Mouse (Mus musculus) neural tube, embryonic 12.5 days (tissue): ENCODE measurements around the gene Crtc3. TPM values are rescaled to one million over a fixed set of nuclear protein-coding genes. Genes with fewer than 3 reads are reported as not detected.

ENCODE experiments used
- ATAC-seq: fragments of 200-750 bp; cut with Nextera tagmentation; 2 replicates; pipeline ENCODE4 v1.8.0; 2017; ENCODE audit warnings: low read depth, mild to moderate bottlenecking, moderate TSS enrichment, moderate library complexity; ENCODE audit not compliant: low FRiP score
- H3K27ac ChIP-seq: fragments of 300-500 bp; sonication (generic); 2 replicates; pipeline ENCODE4 v1.5.1; 2016
- H3K27me3 ChIP-seq: fragments of 300-500 bp; sonication (generic); replicated peaks from 2 replicates; pipeline ENCODE4 v1.6.1; 2016; ENCODE audit warnings: mild to moderate bottlenecking
- H3K36me3 ChIP-seq: fragments of 300-500 bp; sonication (generic); 2 replicates; pipeline ENCODE4 v1.6.1; 2016; ENCODE audit warnings: mild to moderate bottlenecking
- H3K4me1 ChIP-seq: fragments of 300-500 bp; sonication (generic); 2 replicates; pipeline ENCODE4 v1.6.1; 2016
- H3K4me2 ChIP-seq: fragments of 300-500 bp; sonication (generic); replicated peaks from 2 replicates; pipeline ENCODE4 v1.6.1; 2016; ENCODE audit warnings: mild to moderate bottlenecking
- H3K4me3 ChIP-seq: fragments of 300-500 bp; sonication (generic); 2 replicates; pipeline ENCODE4 v1.5.1; 2016
- H3K9ac ChIP-seq: fragments of 300-500 bp; sonication (generic); 2 replicates; pipeline ENCODE4 v1.6.1; 2016; ENCODE audit warnings: mild to moderate bottlenecking
- H3K9me3 ChIP-seq: fragments of 300-500 bp; sonication (generic); 2 replicates; pipeline ENCODE4 v1.6.1; 2016; ENCODE audit warnings: mild to moderate bottlenecking
- WGBS: fragments of 180-500 bp; shearing (Covaris S2); methylation state at CpG from one replicate; pipeline ENCODE4 v1.1.7; 2016; 5-methylcytosine and 5-hydroxymethylcytosine counted together
- polyA plus RNA-seq: library from polyadenylated mRNA; unstranded; fragments of >200 nt; fragmentation: Nextera tagmentation; extraction: Ambion mirVana; gene quantifications from 2 replicates; pipeline ENCODE4 v1.2.1, GENCODE M21; 2016

Crtc3 gene
- polyA plus RNA-seq, 1 experiment from 2014 or later = 14.6 TPM

DNA sequence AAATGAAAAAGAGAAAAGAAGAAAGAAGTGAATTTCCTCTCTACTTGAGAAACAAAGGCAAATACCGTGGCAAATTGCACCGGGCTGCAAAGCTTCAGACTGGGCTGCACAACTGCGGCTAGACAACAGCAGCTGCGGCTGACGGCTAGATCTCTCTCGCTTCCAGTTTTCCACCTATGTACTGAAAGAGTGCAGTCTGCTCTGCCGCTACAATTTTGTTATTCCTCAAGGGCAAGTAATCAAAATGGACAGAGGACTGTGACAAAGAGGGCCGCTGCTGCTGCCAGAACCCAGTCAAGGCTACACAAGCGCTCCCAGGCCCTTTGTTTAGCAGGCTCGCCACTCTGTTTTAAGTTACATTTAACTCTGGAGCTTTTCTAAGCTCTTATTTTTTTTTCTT is 35.6 kb downstream of the Crtc3 start:
- no peak overlapping the region for H3K4me3 ChIP-seq
- H3K27me3 ChIP-seq = no peaks in the 10 kb centered on the region
- no peaks in the 10 kb centered on the region for H3K36me3 ChIP-seq
- H3K9ac ChIP-seq = no peak overlapping the region
- H3K9me3 ChIP-seq = no peaks in the 10 kb centered on the region
- peaks cover 19% of the 10 kb centered on the region; the same call in 1 of the 2 replicates for H3K4me1 ChIP-seq
- no peak overlapping the region for H3K27ac ChIP-seq
- ATAC-seq = no peak
- 0 out of 2 replicates have a peak overlapping the region, but pooled peaks have one; percentile 16 for H3K4me2 ChIP-seq
- WGBS = 42% methylated on average over 10 of the region's 10 CpGs

DNA sequence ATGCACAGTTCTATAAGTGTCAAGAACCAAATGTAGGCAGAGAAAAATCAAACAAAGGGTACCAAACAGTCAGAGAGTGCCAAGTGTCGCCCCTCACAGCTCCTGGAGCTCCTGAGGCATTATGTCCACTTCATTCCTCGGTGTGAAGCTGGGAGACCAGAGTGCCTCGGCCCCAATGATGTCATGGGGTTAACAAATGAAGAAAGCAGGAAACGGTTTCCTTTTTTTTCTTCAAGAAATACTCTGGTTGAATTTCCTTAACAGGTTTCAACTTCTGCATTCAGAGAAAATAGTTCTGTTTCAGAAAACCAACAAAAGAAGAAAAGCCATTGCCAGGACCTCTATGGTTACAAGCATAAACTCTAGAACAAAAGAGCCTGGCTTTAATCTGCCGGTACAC is 36.4 kb downstream of the Crtc3 start:
- WGBS = 45% methylated on average over 5 of the region's 5 CpGs
- Histone ChIP-seq H3K27ac (no peak overlapping the region), H3K4me1 (peaks cover 14% of the 10 kb centered on the region; the same call in 1 of the 2 replicates), H3K36me3 (no peaks in the 10 kb centered on the region), H3K9ac (no peak overlapping the region), H3K4me3 (no peak overlapping the region), H3K9me3 (no peaks in the 10 kb centered on the region), H3K4me2 (no peak overlapping the region), H3K27me3 (no peaks in the 10 kb centered on the region)
- no peak for ATAC-seq

DNA sequence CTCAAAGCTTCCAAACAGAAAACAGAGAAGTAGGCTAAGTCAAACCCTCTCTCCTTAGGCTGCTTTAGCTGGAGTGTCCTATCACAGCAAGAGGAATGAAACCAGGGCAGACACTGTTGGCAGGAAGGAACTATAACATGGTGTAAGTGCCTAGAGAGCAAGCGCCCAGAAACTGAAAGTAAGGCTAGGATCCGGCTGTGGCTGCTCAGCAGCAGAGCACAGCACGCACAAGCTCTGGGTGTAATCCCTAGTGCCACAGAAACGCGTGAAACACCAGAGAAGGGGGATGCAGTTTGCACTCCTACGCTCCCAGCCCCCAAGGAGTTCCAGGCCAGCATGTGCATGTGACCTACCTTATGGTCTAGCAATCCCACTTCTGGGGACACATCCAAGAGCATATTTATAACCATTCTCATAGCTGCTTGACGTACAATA is 41.2 kb downstream of the Crtc3 start:
- H3K9me3 ChIP-seq = no peaks in the 10 kb centered on the region
- H3K4me2 ChIP-seq = no peak overlapping the region
- no peak for ATAC-seq
- H3K27ac ChIP-seq = 0 out of 2 replicates have a peak overlapping the region, but pooled peaks have one; percentile 15
- no peak overlapping the region for H3K4me3 ChIP-seq
- H3K27me3 ChIP-seq = no peaks in the 10 kb centered on the region
- 87% methylated on average over 7 of the region's 7 CpGs for WGBS
- H3K9ac ChIP-seq = no peak overlapping the region
- no peaks in the 10 kb centered on the region for H3K36me3 ChIP-seq
- peaks cover 5% of the 10 kb centered on the region for H3K4me1 ChIP-seq

DNA sequence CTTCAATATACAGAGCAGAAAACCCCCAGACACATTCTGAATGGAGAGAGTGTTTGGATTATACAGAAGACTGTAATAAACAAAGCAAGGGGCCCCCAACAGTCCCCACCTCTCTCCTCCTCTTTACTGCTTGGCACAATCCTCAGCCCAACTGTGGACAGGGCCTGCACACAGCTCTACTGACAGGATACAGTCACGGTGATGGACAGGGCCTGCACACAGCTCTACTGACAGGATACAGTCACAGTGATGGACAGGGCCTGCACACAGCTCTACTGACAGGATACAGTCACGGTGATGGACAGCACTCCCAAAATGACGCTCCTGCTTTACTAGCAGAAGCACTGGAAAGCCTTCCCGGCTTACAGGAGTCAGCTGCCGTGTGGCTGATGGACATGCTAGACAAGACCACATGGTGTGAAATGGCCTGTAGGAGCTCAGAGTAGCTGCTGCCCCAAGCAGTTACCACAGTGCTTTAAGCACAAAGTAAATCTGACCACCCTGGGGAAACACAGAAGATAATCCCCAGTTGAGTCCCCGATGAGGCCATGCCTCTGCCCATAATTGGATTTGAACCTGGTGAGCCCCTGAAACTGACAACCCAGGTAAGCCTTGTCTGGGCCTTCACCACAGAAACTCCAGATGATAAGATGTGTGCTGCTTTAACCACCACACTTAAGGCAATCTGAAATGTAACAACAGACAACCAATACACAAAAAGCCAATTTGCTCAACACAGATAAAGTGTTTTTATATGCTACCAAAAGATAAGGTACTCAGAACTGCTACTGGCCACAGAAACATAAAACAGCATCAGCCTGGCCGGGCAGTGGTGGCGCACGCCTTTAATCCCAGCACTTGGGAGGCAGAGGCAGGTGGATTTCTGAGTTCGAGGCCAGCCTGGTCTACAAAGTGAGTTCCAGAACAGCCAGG is 42.3 kb downstream of the Crtc3 start:
- WGBS = 83% methylated on average over 10 of the region's 10 CpGs
- no peak overlapping the region for H3K4me2 ChIP-seq

DNA sequence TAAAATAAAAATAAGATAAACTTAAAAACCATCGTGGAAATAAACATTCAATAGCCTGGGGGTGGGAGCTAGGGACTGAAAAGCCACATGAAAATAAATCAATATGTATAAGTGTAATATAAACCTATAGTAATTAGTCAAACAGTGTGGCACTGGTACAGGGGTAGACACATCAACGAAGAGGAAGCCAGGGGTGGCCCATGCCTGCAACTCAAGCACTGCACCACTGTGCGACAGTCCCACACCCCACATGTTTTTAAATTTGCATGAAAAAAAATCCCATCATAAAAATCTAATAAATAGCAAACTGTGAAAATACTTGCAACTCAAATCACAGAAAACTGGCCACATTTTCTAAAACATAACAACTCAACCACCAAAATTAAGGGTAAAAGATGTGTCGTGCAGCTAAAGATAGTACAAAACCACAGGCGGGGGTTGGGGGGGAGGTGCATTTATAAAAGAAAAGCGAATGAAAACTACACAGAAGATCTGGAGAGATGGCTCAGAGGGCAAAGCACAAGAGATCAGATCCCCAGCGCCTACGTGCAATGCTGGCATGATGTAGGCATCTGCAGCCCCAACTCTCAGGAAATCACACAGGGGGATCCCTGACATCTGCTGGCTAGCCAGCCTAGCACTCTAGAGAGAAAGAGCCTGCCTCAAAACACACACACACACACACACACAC is 45.6 kb downstream of the Crtc3 start:
- WGBS = 88% methylated on average over 8 of the region's 8 CpGs
- H3K4me3 ChIP-seq = no peak overlapping the region
- no peaks in the 10 kb centered on the region for H3K9me3 ChIP-seq
- H3K27ac ChIP-seq = no peak overlapping the region
- H3K36me3 ChIP-seq = no peaks in the 10 kb centered on the region
- no peak overlapping the region for H3K9ac ChIP-seq
- ATAC-seq = no peak
- H3K4me2 ChIP-seq = no peak overlapping the region
- no peaks in the 10 kb centered on the region for H3K27me3 ChIP-seq
- peaks cover 26% of the 10 kb centered on the region for H3K4me1 ChIP-seq

More for the DNA sequence above, 42.3 kb downstream of the Crtc3 start:
- peaks cover 14% of the 10 kb centered on the region for H3K4me1 ChIP-seq
- no peak overlapping the region for H3K4me3 ChIP-seq
- no peak overlapping the region for H3K27ac ChIP-seq
- H3K36me3 ChIP-seq = no peaks in the 10 kb centered on the region
- no peak for ATAC-seq
- no peak overlapping the region for H3K9ac ChIP-seq
- no peaks in the 10 kb centered on the region for H3K27me3 ChIP-seq
- H3K9me3 ChIP-seq = no peaks in the 10 kb centered on the region

DNA sequence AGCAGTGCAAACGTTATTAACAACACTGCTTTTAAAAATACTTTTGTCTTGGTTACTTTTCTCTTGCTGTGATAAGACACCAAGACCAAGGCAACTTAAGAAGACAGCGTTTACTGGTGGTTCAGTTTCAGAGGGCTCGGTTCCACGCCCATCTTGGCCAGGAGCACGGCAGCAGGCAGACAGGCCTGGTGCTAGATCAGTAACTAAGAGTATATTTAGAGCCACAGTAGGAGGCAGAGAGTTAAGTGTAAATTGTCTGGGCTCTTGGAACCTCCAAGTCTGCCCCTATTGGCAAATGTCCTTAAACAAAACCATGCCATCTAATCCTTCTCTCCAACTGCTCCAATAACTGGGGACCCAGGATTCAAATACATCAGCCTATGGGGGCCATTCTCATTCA is 46.1 kb downstream of the Crtc3 start:
- no peak overlapping the region for H3K27ac ChIP-seq
- H3K27me3 ChIP-seq = no peaks in the 10 kb centered on the region
- H3K4me1 ChIP-seq = peaks cover 26% of the 10 kb centered on the region
- 79% methylated on average over 5 of the region's 5 CpGs for WGBS
- H3K36me3 ChIP-seq = no peaks in the 10 kb centered on the region
- H3K4me3 ChIP-seq = no peak overlapping the region
- no peak for ATAC-seq
- no peaks in the 10 kb centered on the region for H3K9me3 ChIP-seq
- no peak overlapping the region for H3K9ac ChIP-seq
- H3K4me2 ChIP-seq = no peak overlapping the region

DNA sequence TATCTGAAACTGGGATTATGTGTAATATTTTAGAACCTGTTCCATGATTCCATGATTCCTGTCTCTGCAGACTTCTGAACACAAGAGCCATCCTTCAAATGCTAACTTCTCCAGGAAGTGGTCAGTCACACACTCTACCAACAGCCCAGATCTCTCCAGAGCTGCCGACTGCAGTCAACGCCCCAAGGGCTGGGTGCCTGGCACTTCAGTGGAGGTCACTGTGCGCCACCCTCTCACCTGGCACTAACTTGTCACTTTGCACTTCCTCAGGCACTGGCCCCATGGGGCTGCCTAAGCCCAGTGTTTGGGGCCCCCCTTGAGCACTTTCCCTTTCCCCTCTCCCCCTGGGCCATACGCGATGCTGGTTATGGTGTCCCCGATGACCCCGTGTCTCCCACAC is 46.8 kb downstream of the Crtc3 start:
- Histone ChIP-seq H3K36me3 (no peaks in the 10 kb centered on the region), H3K9me3 (no peaks in the 10 kb centered on the region), H3K27me3 (no peaks in the 10 kb centered on the region), H3K4me2 (no peak overlapping the region), H3K9ac (no peak overlapping the region), H3K4me3 (no peak overlapping the region), H3K27ac (no peak overlapping the region), H3K4me1 (peaks cover 26% of the 10 kb centered on the region)
- no peak for ATAC-seq
- 81% methylated on average over 7 of the region's 7 CpGs for WGBS

DNA sequence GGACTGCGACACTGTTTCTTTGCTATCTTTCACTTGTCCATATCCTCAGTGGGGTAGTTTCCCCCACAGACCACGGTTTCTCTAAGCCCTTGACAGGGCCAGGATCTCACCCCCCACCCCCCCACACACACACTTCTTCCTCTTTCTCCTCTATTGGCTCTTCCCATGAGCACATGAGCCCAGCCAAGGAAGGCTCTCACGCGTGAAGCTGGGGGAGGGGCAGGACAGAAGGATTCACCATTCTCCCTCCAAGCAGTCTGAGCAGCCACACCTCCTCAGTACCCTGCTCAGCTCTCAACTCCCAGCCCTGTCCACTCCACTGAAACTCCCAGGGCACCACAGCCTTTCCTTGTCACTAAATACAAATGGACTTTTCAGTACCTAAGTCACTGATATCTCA is 47.2 kb downstream of the Crtc3 start:
- Histone ChIP-seq H3K36me3 (no peaks in the 10 kb centered on the region), H3K9ac (no peak overlapping the region), H3K27ac (no peak overlapping the region), H3K9me3 (no peaks in the 10 kb centered on the region), H3K4me3 (no peak overlapping the region), H3K4me2 (no peak overlapping the region), H3K4me1 (peaks cover 26% of the 10 kb centered on the region), H3K27me3 (no peaks in the 10 kb centered on the region)
- 0 out of 2 replicates have a peak, but pooled peaks have one; percentile 72 for ATAC-seq
- 28% methylated on average over 4 of the region's 4 CpGs for WGBS

DNA sequence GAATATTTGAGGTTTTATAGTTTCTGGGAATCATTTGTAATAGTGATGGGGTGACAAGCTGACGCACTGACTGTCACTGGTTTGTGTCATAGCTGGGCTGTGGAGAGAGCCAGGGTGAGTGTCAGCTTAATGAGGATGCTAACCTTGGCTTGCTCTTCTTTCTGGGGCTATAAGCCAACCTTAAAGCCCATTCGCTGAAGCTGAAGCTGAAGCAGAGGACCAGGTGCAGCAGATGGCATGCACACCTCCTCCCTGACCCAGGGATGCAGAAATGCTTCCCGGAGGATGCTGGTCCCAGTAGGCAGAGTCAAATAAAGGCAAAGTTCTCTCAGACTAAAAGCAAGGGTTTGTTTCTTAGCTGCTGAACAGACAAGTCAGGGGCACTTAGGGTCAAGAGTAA is 48.7 kb downstream of the Crtc3 start:
- WGBS = 87% methylated on average over 3 of the region's 3 CpGs
- Histone ChIP-seq H3K4me3 (no peak overlapping the region), H3K4me2 (no peak overlapping the region), H3K27me3 (no peaks in the 10 kb centered on the region), H3K9me3 (no peaks in the 10 kb centered on the region), H3K27ac (no peak overlapping the region), H3K4me1 (peaks cover 22% of the 10 kb centered on the region), H3K9ac (no peak overlapping the region), H3K36me3 (no peaks in the 10 kb centered on the region)
- ATAC-seq = no peak

DNA sequence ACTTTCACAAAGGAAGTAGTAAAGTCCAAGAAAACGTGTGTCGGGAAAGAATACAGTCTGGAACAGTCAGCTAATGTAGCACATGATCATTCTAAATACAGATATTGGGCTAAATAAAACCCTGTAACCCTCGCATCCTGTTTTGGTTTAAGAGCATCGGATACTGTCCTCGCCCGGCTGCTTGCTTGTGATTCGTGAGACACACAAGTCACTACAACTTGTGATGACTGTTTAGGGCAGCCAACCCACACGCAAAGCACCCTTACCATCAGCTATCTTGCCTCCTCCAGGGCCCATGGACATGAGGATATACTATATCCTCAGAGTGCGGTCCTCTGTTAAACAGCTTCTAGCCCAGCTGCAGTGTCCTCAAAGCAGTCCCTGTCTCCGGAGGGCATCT is 50.2 kb downstream of the Crtc3 start:
- Histone ChIP-seq H3K27me3 (no peaks in the 10 kb centered on the region), H3K4me1 (peaks cover 22% of the 10 kb centered on the region), H3K4me3 (no peak overlapping the region), H3K4me2 (no peak overlapping the region), H3K36me3 (no peaks in the 10 kb centered on the region), H3K9ac (no peak overlapping the region), H3K27ac (no peak overlapping the region), H3K9me3 (no peaks in the 10 kb centered on the region)
- WGBS = 77% methylated on average over 10 of the region's 10 CpGs
- ATAC-seq = no peak

DNA sequence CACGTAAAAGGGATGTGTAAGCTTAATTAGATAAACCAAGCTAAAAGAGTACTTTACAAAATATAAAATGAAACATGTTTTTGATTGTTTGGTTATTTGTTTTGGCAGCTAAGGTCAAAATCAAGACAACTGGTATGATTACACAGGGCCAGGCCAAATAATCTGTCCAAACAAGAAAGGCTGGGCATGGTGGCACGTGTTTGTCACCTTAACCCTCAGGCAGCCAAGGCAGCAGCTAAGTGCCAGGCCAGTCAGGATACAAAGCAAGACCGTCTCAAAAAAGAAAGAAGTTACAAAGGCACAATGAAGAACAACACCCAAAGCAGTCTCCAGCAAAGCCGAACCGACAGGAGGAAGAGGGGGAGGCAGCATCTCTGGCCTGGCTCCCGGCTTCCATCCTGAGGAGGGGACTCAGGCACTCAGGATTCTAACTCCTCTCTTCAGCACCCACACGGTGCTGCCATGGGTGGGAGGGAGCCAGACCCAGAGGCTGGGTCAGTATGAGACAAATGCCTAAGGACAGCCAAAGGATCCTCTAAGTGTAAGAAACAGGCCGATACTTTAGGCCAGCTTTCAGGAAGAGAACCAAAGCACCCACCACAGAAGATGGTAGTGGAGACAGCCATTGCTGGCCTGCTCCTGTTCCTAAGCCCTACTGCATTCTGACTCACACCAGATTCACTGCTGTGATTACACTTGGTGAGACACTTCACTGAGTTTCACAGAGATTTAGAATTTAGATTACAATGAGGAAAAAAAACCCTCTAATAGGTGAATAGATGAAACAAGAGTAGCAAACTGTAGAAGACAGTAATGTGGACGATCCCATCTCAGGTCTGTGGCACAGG is 51.5 kb downstream of the Crtc3 start:
- no peak for ATAC-seq
- H3K9ac ChIP-seq = no peak overlapping the region
- WGBS = 76% methylated on average over 9 of the region's 9 CpGs
- H3K4me2 ChIP-seq = no peak overlapping the region
- H3K4me3 ChIP-seq = no peak overlapping the region
- no peaks in the 10 kb centered on the region for H3K27me3 ChIP-seq
- no peak overlapping the region for H3K27ac ChIP-seq
- peaks cover 20% of the 10 kb centered on the region for H3K4me1 ChIP-seq
- no peaks in the 10 kb centered on the region for H3K9me3 ChIP-seq
- no peaks in the 10 kb centered on the region for H3K36me3 ChIP-seq
